Mouse (Mus musculus) R1 (cell line): Measurements from ENCODE around the gene Kcnk4.

Experiments
- DNase-seq: peaks from one replicate; pipeline ENCODE4 v3.0.0-alpha.2; 2018; ENCODE audit warnings: low read depth, low spot score

The Kcnk4 gene

GRCm38 (mm10) chr19:6934195-6934977, at the start of gene Kcnk4:
Kcnk4 (minus strand) TSS chr19:6934515.
- DNase-seq: no peak

GRCm38 (mm10) chr19:6983621-6984020, 49.3 kb upstream of the Kcnk4 start:
- no peak for DNase-seq

- no peak for DNase-seq
Measured at GRCm38 (mm10) chr19:6981465-6981864, 47.1 kb upstream of the Kcnk4 start.

- peak; percentile 98 for DNase-seq
Measured at GRCm38 (mm10) chr19:6980381-6981093, 46.2 kb upstream of the Kcnk4 start, which contains the start of gene Fkbp2. Fkbp2 (minus strand) TSS chr19:6980501.

GRCm38 (mm10) chr19:6979486-6980380, 45.4 kb upstream of the Kcnk4 start:
- peak; percentile 99 for DNase-seq

GRCm38 (mm10) chr19:6979001-6979479, 44.7 kb upstream of the Kcnk4 start:
- peak; percentile 65 for DNase-seq

GRCm38 (mm10) chr19:6978639-6978974, 44.3 kb upstream of the Kcnk4 start:
- no peak for DNase-seq

GRCm38 (mm10) chr19:6977759-6978638, 43.7 kb upstream of the Kcnk4 start:
- DNase-seq: no peak

- peak; percentile 54 for DNase-seq
Measured at GRCm38 (mm10) chr19:6975537-6976521, 41.5 kb upstream of the Kcnk4 start, which contains the start of gene Plcb3. Plcb3 (minus strand) TSS chr19:6976470.

GRCm38 (mm10) chr19:6974211-6975205, 40.2 kb upstream of the Kcnk4 start, which contains the start of gene Ppp1r14b:
Ppp1r14b (plus strand) TSS chr19:6974968.
- peak; percentile 96 for DNase-seq

GRCm38 (mm10) chr19:6973581-6974190, 39.4 kb upstream of the Kcnk4 start:
- DNase-seq: no peak

- DNase-seq: no peak
Measured at GRCm38 (mm10) chr19:6972247-6972917, 38.1 kb upstream of the Kcnk4 start.

- peak; percentile 63 for DNase-seq
Measured at GRCm38 (mm10) chr19:6971644-6972043, 37.3 kb upstream of the Kcnk4 start.

- no peak for DNase-seq
Measured at GRCm38 (mm10) chr19:6970460-6971085, 36.3 kb upstream of the Kcnk4 start.

- peak; percentile 74 for DNase-seq
Measured at GRCm38 (mm10) chr19:6969665-6970381, 35.5 kb upstream of the Kcnk4 start.

- no peak for DNase-seq
Measured at GRCm38 (mm10) chr19:6969291-6969664, 35.0 kb upstream of the Kcnk4 start.
